Mouse (Mus musculus) midbrain, embryonic 13.5 days (tissue): Measurements from ENCODE around the gene Elovl5. TPM values are rescaled to one million over a fixed set of nuclear protein-coding genes. Genes with fewer than 3 reads are reported as not detected.

ENCODE experiments used
- ATAC-seq: fragments of 200-750 bp; cut with Nextera tagmentation; 2 replicates; pipeline ENCODE4 v1.8.0; 2017; ENCODE audit warnings: mild to moderate bottlenecking, moderate TSS enrichment, moderate library complexity
- H3K27ac ChIP-seq: fragments of 300-500 bp; sonication (generic); 2 replicates; pipeline ENCODE4 v1.5.1; 2015; ENCODE audit warnings: inconsistent platforms, mild to moderate bottlenecking, moderate library complexity
- H3K27me3 ChIP-seq: fragments of 300-500 bp; sonication (generic); 2 replicates; pipeline ENCODE4 v1.6.1; 2015; ENCODE audit warnings: mild to moderate bottlenecking, inconsistent platforms
- H3K36me3 ChIP-seq: fragments of 300-500 bp; sonication (generic); 2 replicates; pipeline ENCODE4 v1.6.1; 2015; ENCODE audit warnings: mild to moderate bottlenecking, inconsistent platforms
- H3K4me1 ChIP-seq: fragments of 300-500 bp; sonication (generic); replicated peaks from 2 replicates; pipeline ENCODE4 v1.6.1; 2015; ENCODE audit warnings: inconsistent platforms
- H3K4me2 ChIP-seq: fragments of 300-500 bp; sonication (generic); replicated peaks from 2 replicates; pipeline ENCODE4 v1.6.1; 2015; ENCODE audit warnings: moderate library complexity, mild to moderate bottlenecking, inconsistent platforms
- H3K4me3 ChIP-seq: fragments of 300-500 bp; sonication (generic); replicated peaks from 2 replicates; pipeline ENCODE4 v1.5.1; 2015; ENCODE audit warnings: mild to moderate bottlenecking, inconsistent platforms
- H3K9ac ChIP-seq: fragments of 300-500 bp; sonication (generic); replicated peaks from 2 replicates; pipeline ENCODE4 v1.6.1; 2015; ENCODE audit warnings: mild to moderate bottlenecking, inconsistent platforms
- H3K9me3 ChIP-seq: fragments of 300-500 bp; sonication (generic); 2 replicates; pipeline ENCODE4 v1.6.1; 2016; ENCODE audit warnings: mild to moderate bottlenecking, inconsistent platforms
- WGBS: fragments of 180-500 bp; shearing (Covaris S2); methylation state at CpG from one replicate; pipeline ENCODE4 v1.1.7; 2015; 5-methylcytosine and 5-hydroxymethylcytosine counted together
- polyA plus RNA-seq: library from polyadenylated mRNA; unstranded; fragments of >200 nt; fragmentation: Nextera tagmentation; extraction: Ambion mirVana; gene quantifications from 2 replicates; pipeline ENCODE4 v1.2.1, GENCODE M21; 2015

The Elovl5 gene
- polyA plus RNA-seq, 1 experiment from 2014 or later = 53.4 TPM

- no peaks in the 10 kb centered on the region for H3K9me3 ChIP-seq
- no peak for ATAC-seq
- H3K4me2 ChIP-seq = no peak overlapping the region
- no peak overlapping the region for H3K27ac ChIP-seq
- no peaks in the 10 kb centered on the region for H3K27me3 ChIP-seq
- no peak overlapping the region for H3K4me3 ChIP-seq
- H3K4me1 ChIP-seq = no peaks in the 10 kb centered on the region
- H3K9ac ChIP-seq = no peak overlapping the region
- 89% methylated on average over 10 of the region's 10 CpGs for WGBS
- no peaks in the 10 kb centered on the region for H3K36me3 ChIP-seq
Measured at GRCm38 (mm10) chr9:78010707-78011106, 93.5 kb downstream of the Elovl5 start.

- H3K4me1 ChIP-seq = no peaks in the 10 kb centered on the region
- H3K9me3 ChIP-seq = no peaks in the 10 kb centered on the region
- no peaks in the 10 kb centered on the region for H3K27me3 ChIP-seq
- no peak for ATAC-seq
- H3K9ac ChIP-seq = no peak overlapping the region
- no peaks in the 10 kb centered on the region for H3K36me3 ChIP-seq
- H3K4me3 ChIP-seq = no peak overlapping the region
- H3K27ac ChIP-seq = no peak overlapping the region
- no peak overlapping the region for H3K4me2 ChIP-seq
- WGBS = 76% methylated on average over 4 of the region's 4 CpGs
Measured at GRCm38 (mm10) chr9:78012066-78012465, 94.9 kb downstream of the Elovl5 start.

- H3K4me3 ChIP-seq = no peak overlapping the region
- H3K4me1 ChIP-seq = no peaks in the 10 kb centered on the region
- ATAC-seq = no peak
- H3K27ac ChIP-seq = no peak overlapping the region
- H3K27me3 ChIP-seq = 0 out of 2 replicates have a peak, but pooled peaks cover 2% of the 10 kb centered on the region
- no peaks in the 10 kb centered on the region for H3K9me3 ChIP-seq
- no peaks in the 10 kb centered on the region for H3K36me3 ChIP-seq
- no peak overlapping the region for H3K4me2 ChIP-seq
- 89% methylated on average over 5 of the region's 5 CpGs for WGBS
- H3K9ac ChIP-seq = no peak overlapping the region
Measured at GRCm38 (mm10) chr9:78012681-78013080, 95.5 kb downstream of the Elovl5 start.

GRCm38 (mm10) chr9:78013813-78014212 lies 96.6 kb downstream of the Elovl5 start:
- no peak for ATAC-seq

GRCm38 (mm10) chr9:78015816-78016215 lies 98.7 kb downstream of the Elovl5 start:
- 81% methylated on average over 7 of the region's 7 CpGs for WGBS
- peaks cover 2% of the 10 kb centered on the region for H3K4me1 ChIP-seq
- 0 out of 2 replicates have a peak, but pooled peaks cover 2% of the 10 kb centered on the region for H3K27me3 ChIP-seq
- no peak overlapping the region for H3K4me3 ChIP-seq
- ATAC-seq = no peak
- no peaks in the 10 kb centered on the region for H3K9me3 ChIP-seq
- H3K36me3 ChIP-seq = no peaks in the 10 kb centered on the region
- no peak overlapping the region for H3K4me2 ChIP-seq
- H3K9ac ChIP-seq = no peak overlapping the region
- no peak overlapping the region for H3K27ac ChIP-seq

More at GRCm38 (mm10) chr9:78013813-78014212, 96.6 kb downstream of the Elovl5 start:
- Histone ChIP-seq H3K36me3 (no peaks in the 10 kb centered on the region), H3K9me3 (no peaks in the 10 kb centered on the region), H3K9ac (no peak overlapping the region), H3K4me3 (no peak overlapping the region), H3K27ac (no peak overlapping the region), H3K4me2 (no peak overlapping the region), H3K4me1 (no peaks in the 10 kb centered on the region), H3K27me3 (0 out of 2 replicates have a peak, but pooled peaks cover 2% of the 10 kb centered on the region)
- 36% methylated on average over 1 of the region's 1 CpGs for WGBS

GRCm38 (mm10) chr9:78016288-78016687 lies 99.1 kb downstream of the Elovl5 start:
- Histone ChIP-seq H3K4me1 (peaks cover 5% of the 10 kb centered on the region), H3K9me3 (no peaks in the 10 kb centered on the region), H3K4me2 (peak overlapping the region; percentile 39), H3K9ac (no peak overlapping the region), H3K27ac (no peak overlapping the region), H3K36me3 (no peaks in the 10 kb centered on the region), H3K27me3 (0 out of 2 replicates have a peak, but pooled peaks cover 2% of the 10 kb centered on the region), H3K4me3 (0 out of 2 replicates have a peak overlapping the region, but pooled peaks have one; percentile 2)
- 58% methylated on average over 15 of the region's 15 CpGs for WGBS
- ATAC-seq = no peak

- no peak overlapping the region for H3K9ac ChIP-seq
- H3K4me2 ChIP-seq = no peak overlapping the region
- H3K27ac ChIP-seq = no peak overlapping the region
- H3K4me1 ChIP-seq = peaks cover 5% of the 10 kb centered on the region
- 0 out of 2 replicates have a peak, but pooled peaks cover 2% of the 10 kb centered on the region for H3K27me3 ChIP-seq
- no peaks in the 10 kb centered on the region for H3K36me3 ChIP-seq
- H3K9me3 ChIP-seq = no peaks in the 10 kb centered on the region
- peak; percentile 43; the same call in 1 of the 2 replicates for ATAC-seq
- no peak overlapping the region for H3K4me3 ChIP-seq
- 7% methylated on average over 9 of the region's 9 CpGs for WGBS
Measured at GRCm38 (mm10) chr9:78021256-78021655, 104.1 kb downstream of the Elovl5 start.

- Histone ChIP-seq H3K4me2 (no peak overlapping the region), H3K27me3 (0 out of 2 replicates have a peak, but pooled peaks cover 2% of the 10 kb centered on the region), H3K9ac (no peak overlapping the region), H3K9me3 (no peaks in the 10 kb centered on the region), H3K4me3 (no peak overlapping the region), H3K4me1 (peaks cover 5% of the 10 kb centered on the region), H3K27ac (no peak overlapping the region), H3K36me3 (no peaks in the 10 kb centered on the region)
- no peak for ATAC-seq
- 83% methylated on average over 8 of the region's 8 CpGs for WGBS
Measured at GRCm38 (mm10) chr9:78022187-78022945, 105.2 kb downstream of the Elovl5 start.

GRCm38 (mm10) chr9:78024823-78025222 lies 107.7 kb downstream of the Elovl5 start:
- Histone ChIP-seq H3K36me3 (no peaks in the 10 kb centered on the region), H3K4me3 (no peak overlapping the region), H3K4me1 (peaks cover 5% of the 10 kb centered on the region), H3K4me2 (no peak overlapping the region), H3K9me3 (no peaks in the 10 kb centered on the region), H3K27ac (no peak overlapping the region), H3K27me3 (no peaks in the 10 kb centered on the region), H3K9ac (no peak overlapping the region)
- 19% methylated on average over 3 of the region's 3 CpGs for WGBS
- ATAC-seq = peak; percentile 80

GRCm38 (mm10) chr9:78027099-78027498 lies 109.9 kb downstream of the Elovl5 start:
- Histone ChIP-seq H3K36me3 (no peaks in the 10 kb centered on the region), H3K4me2 (no peak overlapping the region), H3K27me3 (no peaks in the 10 kb centered on the region), H3K4me3 (no peak overlapping the region), H3K9me3 (no peaks in the 10 kb centered on the region), H3K27ac (no peak overlapping the region), H3K9ac (no peak overlapping the region), H3K4me1 (no peaks in the 10 kb centered on the region)
- WGBS = 82% methylated on average over 3 of the region's 3 CpGs
- no peak for ATAC-seq

GRCm38 (mm10) chr9:78030835-78031456 lies 113.8 kb downstream of the Elovl5 start:
- Histone ChIP-seq H3K27me3 (no peaks in the 10 kb centered on the region), H3K4me1 (no peaks in the 10 kb centered on the region), H3K4me3 (no peak overlapping the region), H3K36me3 (no peaks in the 10 kb centered on the region), H3K4me2 (no peak overlapping the region), H3K9me3 (no peaks in the 10 kb centered on the region), H3K9ac (no peak overlapping the region), H3K27ac (no peak overlapping the region)
- ATAC-seq = no peak
- WGBS = 91% methylated on average over 10 of the region's 10 CpGs

GRCm38 (mm10) chr9:78032930-78033329 lies 115.8 kb downstream of the Elovl5 start:
- no peak overlapping the region for H3K27ac ChIP-seq
- no peaks in the 10 kb centered on the region for H3K36me3 ChIP-seq
- H3K4me2 ChIP-seq = no peak overlapping the region
- no peak overlapping the region for H3K9ac ChIP-seq
- H3K4me3 ChIP-seq = no peak overlapping the region
- 94% methylated on average over 4 of the region's 4 CpGs for WGBS
- no peaks in the 10 kb centered on the region for H3K27me3 ChIP-seq
- no peaks in the 10 kb centered on the region for H3K9me3 ChIP-seq
- H3K4me1 ChIP-seq = no peaks in the 10 kb centered on the region
- ATAC-seq = no peak
